Comparison of ENCODE assay signal across 29 mouse cellular contexts in genomic region chr17:88624386-88624785, GRCm38 (mm10). TPM values are rescaled to one million over a fixed set of nuclear protein-coding genes. Genes with fewer than 3 reads are reported as not detected.
DNase-seq lines count a peak whose midpoint lies in the region; ATAC-seq and TF ChIP-seq lines count a peak whose summit lies in the region.
"Had no signal": no experiment of that assay in that cellular context is flagged by ENCODE, and none has a peak within 500 bp of the region (broad histone marks: within the 10 kb centered on the region; RNA-seq: fewer than 3 reads in every experiment).

No protein-coding gene starts in this region.

- DNase-seq in heart, embryonic 10.5 days (ENCODE audit: low spot score) = peak; percentile 58
- DNase-seq in heart, adult 8-10 months (ENCODE audit: low spot score) = no peak
- no peak for DNase-seq in cerebellum, adult 9-11 months
- DNase-seq: adrenal gland, adult 8-10 months; adrenal gland, postnatal 14 days; adrenal gland, postnatal 36 days; cerebellum, adult 11-12 months; cerebellum, adult 2 months; cerebellum, adult 9-10 months; cerebellum, postnatal 14 days; cerebellum, postnatal 36 days; embryo, embryonic 11 days had no signal

- no peak overlapping the region for H3K4me3 ChIP-seq in heart, embryonic 10.5 days
- peak overlapping the region; percentile 77 for H3K4me3 ChIP-seq in E14TG2a.4 (replicated peaks; ENCODE audit: low read length)
- peak overlapping the region; percentile 46; the same call in 1 of the 2 replicates for H3K4me3 ChIP-seq in ES-Bruce4 (ENCODE audit: low read depth, low read length)
- H3K4me3 ChIP-seq in intestine, postnatal 0 days (ENCODE audit: low read depth, low read length) = no peak overlapping the region
- H3K4me3 ChIP-seq: embryonic facial prominence, embryonic 13.5 days; embryonic facial prominence, embryonic 15.5 days; erythroblast, embryonic 14.5 days; forebrain, embryonic 10.5 days; forebrain, embryonic 12.5 days had no signal

- WGBS in heart, embryonic 10.5 days = 71% methylated on average over 4 of the region's 4 CpGs
- 80% methylated on average over 4 of the region's 4 CpGs for WGBS in intestine, postnatal 0 days

- no peak for TF ChIP-seq POLR2A in ES-Bruce4 (IDR thresholded peaks at IDR 0.05; ENCODE audit: insufficient read depth, low read length)

- no peak for ATAC-seq in intestine, postnatal 0 days
- ATAC-seq: activated CD4-positive, CD25-positive, alpha-beta regulatory T cell, adult 4 months; forebrain, embryonic 14.5 days; forebrain, embryonic 16.5 days; Patski had no signal

- no peak overlapping the region for H3K9ac ChIP-seq in ES-Bruce4 (ENCODE audit: low read depth, poor library complexity, severe bottlenecking)
- H3K9ac ChIP-seq in intestine, postnatal 0 days (ENCODE audit: low read depth, low read length) = no peak overlapping the region
- H3K9ac ChIP-seq: embryonic facial prominence, embryonic 13.5 days; embryonic facial prominence, embryonic 15.5 days; forebrain, embryonic 12.5 days had no signal

- no peaks in the 10 kb centered on the region for H3K9me3 ChIP-seq in heart, embryonic 10.5 days
- H3K9me3 ChIP-seq in E14TG2a.4 (ENCODE audit: low read length) = no peaks in the 10 kb centered on the region
- H3K9me3 ChIP-seq in ES-Bruce4 (replicated peaks; ENCODE audit: control insufficient read depth, insufficient read depth, low read length, poor library complexity, severe bottlenecking) = no peaks in the 10 kb centered on the region
- no peaks in the 10 kb centered on the region for H3K9me3 ChIP-seq in intestine, postnatal 0 days (ENCODE audit: control insufficient read depth)
- H3K9me3 ChIP-seq: embryonic facial prominence, embryonic 13.5 days; embryonic facial prominence, embryonic 15.5 days; forebrain, embryonic 10.5 days; forebrain, embryonic 12.5 days; G1E had no signal

- no peak for TF ChIP-seq EP300 in ES-Bruce4 (IDR thresholded peaks at IDR 0.05; ENCODE audit: insufficient read depth, low read depth, low read length)

- H3K27ac ChIP-seq in heart, embryonic 10.5 days = no peak overlapping the region
- H3K27ac ChIP-seq in ES-Bruce4 (ENCODE audit: insufficient read depth, low read length) = no peak overlapping the region
- no peak overlapping the region for H3K27ac ChIP-seq in intestine, postnatal 0 days (ENCODE audit: low read depth, low read length)
- H3K27ac ChIP-seq: embryonic facial prominence, embryonic 13.5 days; embryonic facial prominence, embryonic 15.5 days; forebrain, embryonic 10.5 days; forebrain, embryonic 12.5 days had no signal

- no peak overlapping the region for H3K4me2 ChIP-seq in intestine, postnatal 0 days (replicated peaks; ENCODE audit: low read depth)
- H3K4me2 ChIP-seq: embryonic facial prominence, embryonic 13.5 days; embryonic facial prominence, embryonic 15.5 days; forebrain, embryonic 12.5 days had no signal

- H3K36me3 ChIP-seq in heart, embryonic 10.5 days = peaks cover 35% of the 10 kb centered on the region
- peaks cover 26% of the 10 kb centered on the region for H3K36me3 ChIP-seq in E14TG2a.4 (ENCODE audit: insufficient read depth, low read length)
- H3K36me3 ChIP-seq in ES-Bruce4 (ENCODE audit: control insufficient read depth, insufficient read depth, low read length, poor library complexity, severe bottlenecking) = no peaks in the 10 kb centered on the region; the same call in 1 of the 2 replicates
- 0 out of 2 replicates have a peak, but pooled peaks cover 4% of the 10 kb centered on the region for H3K36me3 ChIP-seq in intestine, postnatal 0 days (ENCODE audit: control insufficient read depth, insufficient read depth)
- H3K36me3 ChIP-seq: G1E had no signal

- TF ChIP-seq CTCF in E14TG2a.4 (conservative IDR thresholded peaks at IDR 0.05; ENCODE audit: low read length) (no peak), ES-Bruce4 (IDR thresholded peaks at IDR 0.05; ENCODE audit: low read depth, low read length) (no peak)
- TF ChIP-seq CTCF in intestine, postnatal 0 days (IDR thresholded peaks at IDR 0.05; ENCODE audit: low read depth) = no peak

- no peaks in the 10 kb centered on the region for H3K27me3 ChIP-seq in heart, embryonic 10.5 days (ENCODE audit: insufficient read depth, poor library complexity, severe bottlenecking)
- no peaks in the 10 kb centered on the region for H3K27me3 ChIP-seq in E14TG2a.4 (ENCODE audit: insufficient read depth, low read length)
- H3K27me3 ChIP-seq in ES-Bruce4 (ENCODE audit: control insufficient read depth, insufficient read depth, low read length, poor library complexity, severe bottlenecking) = no peaks in the 10 kb centered on the region
- no peaks in the 10 kb centered on the region for H3K27me3 ChIP-seq in intestine, postnatal 0 days (replicated peaks; ENCODE audit: control insufficient read depth, insufficient read depth, low read length)
- H3K27me3 ChIP-seq: embryonic facial prominence, embryonic 13.5 days; embryonic facial prominence, embryonic 15.5 days; forebrain, embryonic 12.5 days; Patski had no signal

- H3K4me1 ChIP-seq in heart, embryonic 10.5 days = peaks cover 43% of the 10 kb centered on the region
- H3K4me1 ChIP-seq in E14TG2a.4 (replicated peaks; ENCODE audit: low read depth, low read length) (peaks cover 55% of the 10 kb centered on the region), ES-Bruce4 (ENCODE audit: control insufficient read depth, insufficient read depth, low read length) (peaks cover 2% of the 10 kb centered on the region)
- H3K4me1 ChIP-seq in intestine, postnatal 0 days (replicated peaks; ENCODE audit: control insufficient read depth, insufficient read depth, low read length) = peaks cover 7% of the 10 kb centered on the region; the same call in 1 of the 2 replicates

RNA-seq across cellular contexts. Expression of gene Ston1, which starts 26.9 kb away (rescaled TPM):
- polyA plus RNA-seq in heart, embryonic 10.5 days (2016; fragmentation: Nextera tagmentation; extraction: Ambion mirVana) = 3.6 and 4.5 TPM in 2 replicates
- total RNA-seq in heart, adult 8-10 months (2022) = 10 to 100 TPM; 15.0 to 20.7 (median 18.0) TPM
- 30.3 and 30.7 TPM in 2 replicates for polyA plus RNA-seq in ES-Bruce4 (2011; ENCODE audit: insufficient read depth, insufficient read length, low read depth, missing spikeins)
- 3.7 and 3.9 TPM in 2 replicates for polyA plus RNA-seq in intestine, postnatal 0 days (2015; fragmentation: Nextera tagmentation; extraction: Ambion mirVana)
- total RNA-seq: common myeloid progenitor, adult 5-6 weeks had no signal
- polyA plus RNA-seq: erythroblast, embryonic 14.5 days had no signal

RNA-seq across cellular contexts. Expression of gene Gtf2a1l, which starts 44.1 kb away (rescaled TPM):
- 0.26 TPM in 1 of 2 replicates, not detected in the other for polyA plus RNA-seq in heart, embryonic 10.5 days (2016; fragmentation: Nextera tagmentation; extraction: Ambion mirVana)
- not detected for total RNA-seq in heart, adult 8-10 months (2022)
- 0.68 and 0.82 TPM in 2 replicates for polyA plus RNA-seq in ES-Bruce4 (2011; ENCODE audit: insufficient read depth, insufficient read length, low read depth, missing spikeins)
- not detected in 2 replicates for polyA plus RNA-seq in intestine, postnatal 0 days (2015; fragmentation: Nextera tagmentation; extraction: Ambion mirVana)
- total RNA-seq: adrenal gland, adult 18-20 months; adrenal gland, adult 8-10 months; adrenal gland, postnatal 14 days; adrenal gland, postnatal 36 days; common myeloid progenitor, adult 5-6 weeks; G1E had no signal
- polyA plus RNA-seq: C2C12; embryonic facial prominence, embryonic 11.5 days; erythroblast, embryonic 14.5 days; forebrain, embryonic 10.5 days; forebrain, embryonic 12.5 days; forebrain, embryonic 14.5 days; G1E; Patski had no signal

Comparison
In these comparisons a context has a peak if more than half of its experiments do, and no peak if none do; other contexts are left out.
1. H3K4me3 ChIP-seq: peak in E14TG2a.4 (single experiment) and ES-Bruce4 (single experiment); none in heart, embryonic 10.5 days (single experiment) and intestine, postnatal 0 days (single experiment).